Mouse (Mus musculus) heart, postnatal 0 days (tissue): ENCODE data around the gene Kctd2.

Experiments
- CTCF ChIP-seq: IDR thresholded peaks from 2 replicates; pipeline ENCODE4 v1.5.1; 2016; ENCODE audit warnings: antibody characterized with exemption, control low read depth, low read depth
- EP300 ChIP-seq: IDR thresholded peaks from 2 replicates; pipeline ENCODE4 v1.6.1; 2016; ENCODE audit warnings: antibody characterized with exemption, low read depth

DNA sequence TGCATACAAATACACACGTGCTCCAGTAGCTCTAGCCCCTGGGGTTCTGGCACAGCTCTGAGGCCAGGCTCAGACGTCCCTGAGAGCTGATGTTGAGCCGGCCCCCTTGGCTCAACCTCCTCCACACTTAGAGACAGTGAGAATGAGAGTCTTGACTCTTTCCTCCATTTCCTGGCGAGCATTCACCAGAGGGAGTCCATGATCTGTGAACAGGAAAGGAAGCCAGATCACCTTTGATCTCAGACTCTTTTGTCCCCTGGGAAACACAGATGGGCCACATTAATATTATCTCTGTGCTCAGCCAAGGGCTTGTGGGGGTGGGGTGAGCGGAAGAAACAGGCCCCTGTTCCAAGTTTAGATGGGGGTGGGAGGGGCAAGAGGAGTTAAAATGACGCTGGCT, 37.5 kb downstream of the Kctd2 start:
- no peak for TF ChIP-seq CTCF
- TF ChIP-seq EP300, result no peak
